Mouse (Mus musculus): ENCODE results near the gene Capn3. TPM values are rescaled to one million over a fixed set of nuclear protein-coding genes. Genes with fewer than 3 reads are reported as not detected.

Capn3 gene
- polyA plus RNA-seq, 1 experiment = 2.6 TPM

DNA sequence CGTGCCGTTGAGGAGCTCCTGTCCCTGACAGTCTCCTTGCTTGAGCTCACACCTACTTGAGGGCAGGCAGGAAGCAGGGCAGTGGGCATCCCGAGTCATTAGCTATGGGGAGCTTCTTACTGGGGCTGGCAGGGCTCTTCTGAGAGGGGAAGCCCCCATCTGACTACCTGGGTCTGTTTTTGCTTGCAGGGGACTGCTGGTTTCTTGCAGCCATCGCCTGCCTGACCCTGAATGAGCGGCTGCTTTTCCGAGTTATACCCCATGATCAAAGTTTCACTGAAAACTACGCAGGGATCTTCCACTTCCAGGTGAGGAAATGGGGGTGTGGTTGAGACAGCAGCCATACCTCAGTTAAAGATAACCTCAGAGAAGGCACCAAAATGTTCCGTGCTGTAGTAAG is 26.1 kb downstream of the Capn3 start:
- no peak for DNase-seq (ENCODE audit: low spot score)

DNA sequence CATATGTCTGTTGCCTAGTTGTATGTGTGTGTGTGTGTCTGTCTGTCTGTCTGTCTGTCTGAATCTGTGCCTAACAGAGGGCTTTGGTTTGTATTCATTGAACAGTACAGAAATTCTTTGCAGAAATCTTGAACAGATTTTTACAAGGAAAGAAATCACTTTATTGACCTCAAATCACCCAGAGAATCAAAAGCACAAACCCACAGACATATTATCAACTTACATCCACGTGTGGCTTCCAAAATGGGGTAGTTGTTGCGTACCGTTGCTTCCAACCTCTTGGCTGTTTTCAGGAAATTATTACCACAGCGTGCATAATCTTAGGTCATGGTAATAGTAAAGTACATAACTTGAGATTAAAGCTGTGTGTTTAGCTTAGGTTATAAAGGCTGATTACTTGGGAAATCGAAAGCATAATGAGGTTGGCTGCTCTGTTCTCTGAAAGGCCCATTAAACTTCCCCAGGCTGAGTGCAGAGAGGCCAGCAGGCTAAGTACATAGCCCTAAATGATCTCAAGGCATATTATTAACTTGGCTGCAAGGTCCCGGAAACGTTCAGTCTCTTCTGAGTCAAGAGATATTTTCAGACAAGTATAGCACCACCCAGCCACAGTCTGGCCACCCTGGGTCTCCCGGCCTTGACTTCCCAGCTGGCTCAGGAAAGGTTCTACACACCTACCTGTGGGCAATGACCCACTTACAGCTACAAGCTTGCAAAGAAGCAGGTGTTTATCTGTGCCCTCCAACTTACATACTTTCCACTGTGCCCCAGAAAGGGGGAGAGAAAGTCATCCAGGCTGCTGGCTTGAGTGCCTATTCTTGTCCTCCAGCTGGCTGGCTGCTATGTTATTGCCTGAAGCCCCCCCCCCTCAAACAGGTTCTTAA is 26.9 kb downstream of the Capn3 start:
- DNase-seq (ENCODE audit: low spot score) = no peak

DNA sequence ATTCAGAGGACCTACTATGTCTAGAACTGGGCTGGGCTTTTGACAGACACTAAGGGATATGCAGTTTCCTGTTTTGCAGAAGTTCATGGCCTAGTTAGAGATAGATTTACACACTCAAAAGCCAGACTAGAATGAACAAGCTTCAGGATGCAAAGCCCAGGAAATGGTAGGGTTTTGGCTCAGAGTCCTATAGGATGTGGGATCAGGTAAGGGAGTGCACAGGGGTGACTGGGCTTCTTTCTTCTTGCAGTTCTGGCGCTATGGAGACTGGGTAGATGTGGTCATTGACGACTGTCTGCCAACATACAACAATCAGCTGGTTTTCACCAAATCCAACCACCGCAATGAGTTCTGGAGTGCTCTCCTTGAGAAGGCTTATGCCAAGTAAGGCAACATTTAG is 28.4 kb downstream of the Capn3 start:
- no peak for DNase-seq (ENCODE audit: low spot score)

DNA sequence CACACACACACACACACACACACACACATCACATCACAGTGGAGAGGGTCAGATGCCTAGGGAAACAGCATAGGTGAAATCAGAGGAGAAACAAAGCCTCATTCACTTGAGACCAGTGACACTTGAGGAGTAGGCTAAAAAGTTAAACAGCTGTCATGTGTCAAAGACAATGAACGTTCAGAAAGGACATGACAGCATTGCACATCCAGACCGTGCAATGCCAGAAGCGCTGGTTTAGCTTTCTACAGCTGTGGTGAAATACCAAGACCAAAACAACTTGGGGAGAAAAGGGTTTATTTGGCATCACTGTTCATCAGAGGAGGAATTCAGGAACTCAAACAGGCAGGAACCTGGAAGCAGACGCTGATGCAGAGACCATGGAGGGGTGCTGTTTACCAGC is 37.4 kb downstream of the Capn3 start:
- DNase-seq (ENCODE audit: low spot score) = no peak

DNA sequence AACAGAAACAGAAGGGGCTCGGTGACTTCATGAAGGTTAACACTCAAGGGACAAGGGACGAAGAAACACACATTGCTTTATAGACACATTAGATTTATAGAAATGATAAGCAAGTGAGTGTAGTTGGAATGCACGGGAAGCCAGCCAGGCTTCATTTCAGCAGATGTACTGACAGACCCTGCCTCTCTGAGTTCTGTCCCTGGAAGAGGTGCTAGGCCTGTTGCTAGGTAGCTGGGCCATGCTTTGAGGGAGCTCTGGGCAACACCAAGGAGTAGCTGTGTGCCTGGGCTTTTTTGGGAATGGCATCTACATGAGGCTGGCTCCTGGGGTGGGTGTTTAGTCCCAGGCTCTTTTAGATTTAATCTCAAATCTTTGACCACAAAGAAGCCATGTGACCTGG is 40.7 kb downstream of the Capn3 start:
- DNase-seq (ENCODE audit: low spot score) = no peak

DNA sequence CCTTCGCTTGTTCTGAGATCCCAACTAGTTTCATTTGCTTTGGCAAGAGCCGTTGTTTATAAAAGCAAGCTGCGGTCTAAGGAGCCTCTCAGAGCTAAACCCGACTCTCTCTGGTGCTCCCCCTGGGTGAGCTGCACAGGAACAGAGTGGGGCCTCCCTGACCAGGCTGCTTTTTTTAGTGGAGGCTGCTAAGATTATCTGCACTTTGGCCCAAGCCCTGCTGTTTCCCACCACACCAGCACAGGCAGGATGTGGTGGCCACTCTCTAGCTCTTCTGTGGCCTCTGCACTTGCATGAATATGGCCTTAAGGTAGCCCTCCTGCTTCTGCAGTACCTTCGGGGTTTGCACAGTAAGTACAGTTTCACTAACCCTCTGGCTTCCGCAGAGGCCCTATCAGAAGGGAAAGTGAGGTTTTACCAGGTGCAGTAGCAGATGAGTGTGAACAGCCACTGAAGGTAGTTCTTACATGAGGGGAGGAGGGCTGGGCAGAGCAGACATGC is 44.2 kb downstream of the Capn3 start:
- no peak for DNase-seq (ENCODE audit: low spot score)

DNA sequence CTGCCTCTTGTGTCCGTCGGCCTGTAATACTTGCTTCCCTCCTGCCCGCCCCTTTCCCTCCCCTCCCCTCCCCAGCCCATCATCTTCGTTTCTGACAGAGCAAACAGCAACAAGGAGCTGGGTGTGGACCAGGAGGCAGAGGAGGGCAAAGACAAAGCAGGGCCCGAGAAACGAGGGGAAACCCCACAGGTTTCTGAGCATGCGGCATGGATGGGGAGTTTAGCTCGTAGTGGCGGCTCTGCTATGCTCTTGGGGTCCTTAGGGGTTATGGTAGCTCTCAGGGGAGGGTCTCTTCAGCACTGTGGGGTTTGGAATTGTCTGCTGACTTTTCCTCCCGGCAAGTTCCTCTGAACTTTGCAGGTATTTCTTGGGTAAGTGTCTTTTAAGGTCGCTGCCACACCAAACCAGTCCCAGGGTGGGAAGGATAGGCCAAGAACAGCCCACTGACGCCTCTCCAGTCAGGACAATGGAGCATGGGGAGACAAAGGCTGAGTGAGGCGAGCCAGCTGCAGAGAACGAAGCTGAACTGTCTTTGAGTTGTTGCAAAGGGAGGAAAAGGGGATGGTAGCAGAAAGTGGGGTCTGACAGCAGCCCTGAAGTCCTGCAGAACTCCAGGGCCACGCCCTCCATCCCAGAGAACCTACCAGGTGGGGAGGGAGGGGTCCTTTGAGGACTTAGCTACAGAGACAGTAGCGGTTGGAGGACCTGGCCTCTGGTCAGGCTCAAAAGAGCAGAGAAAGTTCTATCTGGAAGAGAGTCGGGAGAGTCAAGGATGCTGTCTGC is 45.5 kb downstream of the Capn3 start:
- no peak for DNase-seq (ENCODE audit: low spot score)

DNA sequence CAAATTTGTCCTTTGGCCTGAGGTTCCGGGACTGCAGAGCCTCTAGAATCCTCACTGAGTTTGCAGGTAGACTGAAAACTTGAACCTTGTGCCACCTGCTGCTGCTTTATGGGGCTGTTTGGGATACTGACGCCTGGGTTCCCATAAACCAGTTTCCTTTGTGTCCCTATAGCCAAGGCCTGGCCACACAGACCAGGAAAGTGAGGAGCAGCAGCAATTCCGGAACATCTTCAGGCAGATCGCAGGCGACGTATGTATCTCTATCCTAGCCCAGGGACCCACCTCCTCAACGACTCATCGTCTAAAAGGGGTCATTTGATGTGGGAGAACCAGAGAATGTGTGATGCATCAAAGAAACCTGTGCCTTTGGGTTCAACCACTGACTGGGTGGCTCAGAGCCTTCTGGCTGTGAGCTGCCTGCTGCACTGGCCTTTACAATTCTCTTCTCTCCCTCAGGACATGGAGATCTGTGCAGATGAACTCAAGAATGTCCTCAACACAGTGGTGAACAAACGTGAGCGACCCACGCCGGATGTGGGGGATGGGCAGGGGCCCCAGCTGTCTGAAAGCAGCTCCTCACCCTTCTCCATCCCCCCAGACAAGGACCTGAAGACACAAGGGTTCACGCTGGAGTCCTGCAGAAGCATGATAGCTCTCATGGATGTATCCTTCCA is 46.2 kb downstream of the Capn3 start:
- no peak for DNase-seq (ENCODE audit: low spot score)

DNA sequence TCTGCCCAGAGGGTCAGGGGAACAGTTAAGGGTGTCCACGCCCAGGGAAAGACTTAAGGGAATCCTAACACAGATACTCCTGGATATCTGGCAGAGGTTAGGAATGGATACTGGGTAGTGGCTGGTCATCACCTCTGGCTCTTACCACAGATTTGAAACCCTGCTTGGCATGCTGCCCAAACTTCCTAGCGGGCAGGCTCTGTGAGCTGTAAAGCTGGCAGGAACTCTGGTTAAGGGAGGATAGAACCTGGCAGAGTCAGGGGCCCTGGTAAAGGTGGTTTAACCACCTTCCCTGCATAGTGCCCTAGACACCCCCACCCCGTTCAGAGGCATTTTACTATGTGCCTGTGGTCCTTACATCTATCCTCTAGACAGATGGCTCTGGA is 46.8 kb downstream of the Capn3 start:
- DNase-seq (ENCODE audit: low spot score) = no peak

DNA sequence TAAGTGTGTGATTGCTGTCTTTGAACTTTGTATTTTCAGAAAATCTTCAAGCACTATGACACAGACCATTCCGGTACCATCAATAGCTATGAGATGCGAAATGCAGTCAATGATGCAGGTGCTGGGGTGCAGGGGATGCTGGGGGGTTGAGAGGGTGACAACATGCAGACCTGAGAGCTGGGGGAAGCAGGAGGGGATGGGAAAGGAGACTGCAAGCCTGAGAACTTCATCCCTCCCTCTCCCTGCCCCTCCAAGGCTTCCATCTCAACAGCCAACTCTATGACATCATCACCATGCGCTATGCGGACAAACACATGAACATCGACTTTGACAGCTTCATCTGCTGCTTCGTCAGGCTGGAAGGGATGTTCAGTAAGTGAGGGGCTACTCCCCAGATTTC is 47.3 kb downstream of the Capn3 start:
- no peak for DNase-seq (ENCODE audit: low spot score)

DNA sequence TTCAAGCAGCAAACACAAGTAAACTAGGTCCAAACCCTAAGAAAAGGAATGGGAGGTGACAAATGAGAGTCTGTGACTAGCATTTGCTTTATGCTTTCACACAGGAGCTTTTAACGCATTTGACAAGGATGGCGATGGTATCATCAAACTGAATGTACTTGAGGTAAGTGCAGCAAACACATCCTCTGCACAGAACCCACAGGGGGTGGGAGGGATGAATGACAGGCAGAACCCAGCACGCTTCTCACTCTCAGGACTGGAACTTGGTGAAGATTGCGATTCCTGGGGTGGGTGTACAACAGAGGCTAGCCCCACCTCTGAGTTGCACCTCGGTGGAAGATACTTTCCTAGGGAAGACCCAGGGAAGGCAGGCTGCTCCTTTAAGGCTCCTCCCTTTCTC is 48.2 kb downstream of the Capn3 start:
- no peak for DNase-seq (ENCODE audit: low spot score)

DNA sequence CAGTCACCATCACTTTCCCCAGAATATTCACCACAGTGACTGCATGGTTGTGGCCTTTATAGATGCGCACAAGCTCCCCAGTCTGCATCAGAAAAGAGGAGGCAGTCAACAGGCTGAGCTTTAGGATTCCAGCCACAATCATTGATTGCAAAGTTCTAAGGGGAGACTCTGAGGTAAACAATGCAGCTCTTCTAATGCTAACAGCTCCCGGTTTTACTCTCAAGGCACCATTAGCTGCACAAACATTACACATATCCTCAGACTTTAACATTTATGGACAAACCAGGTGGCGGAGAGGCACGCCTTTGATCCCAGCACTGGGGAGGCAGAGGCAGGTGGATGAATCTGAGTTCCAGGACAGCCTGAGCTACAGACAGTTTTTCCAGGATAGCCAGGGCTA is 58.4 kb downstream of the Capn3 start:
- DNase-seq (ENCODE audit: low spot score) = no peak

DNA sequence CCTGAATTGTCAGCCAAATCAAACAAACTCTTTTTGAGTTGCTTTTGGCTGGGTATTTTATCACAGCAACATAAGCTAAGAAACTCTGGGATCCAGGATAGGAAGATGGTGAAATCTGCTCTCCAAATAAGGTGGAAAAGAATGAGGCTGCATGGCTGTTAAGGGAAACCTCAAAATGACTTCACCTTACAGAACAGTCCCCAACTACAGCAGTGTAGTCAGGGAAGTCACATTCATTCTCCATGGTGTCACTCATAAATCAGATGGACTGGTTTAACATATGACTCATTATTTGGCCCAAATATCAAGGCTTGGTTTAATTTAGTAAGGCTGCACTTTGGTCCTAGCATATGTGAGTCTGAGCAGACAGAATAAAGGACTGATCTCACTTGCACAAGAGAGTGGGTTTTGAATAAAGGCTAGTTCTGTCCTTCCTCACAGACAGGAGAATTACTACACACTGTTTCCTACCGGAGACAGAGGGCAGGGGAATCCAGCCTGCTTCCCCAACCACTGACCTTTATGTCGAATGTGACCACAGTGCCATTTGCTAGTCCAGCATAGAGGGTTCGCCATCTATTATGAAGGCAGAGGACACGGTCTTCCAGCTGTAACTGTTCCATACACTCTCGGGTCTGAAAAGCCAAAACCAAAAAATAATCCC is 62.9 kb downstream of the Capn3 start:
- no peak for DNase-seq (ENCODE audit: low spot score)

DNA sequence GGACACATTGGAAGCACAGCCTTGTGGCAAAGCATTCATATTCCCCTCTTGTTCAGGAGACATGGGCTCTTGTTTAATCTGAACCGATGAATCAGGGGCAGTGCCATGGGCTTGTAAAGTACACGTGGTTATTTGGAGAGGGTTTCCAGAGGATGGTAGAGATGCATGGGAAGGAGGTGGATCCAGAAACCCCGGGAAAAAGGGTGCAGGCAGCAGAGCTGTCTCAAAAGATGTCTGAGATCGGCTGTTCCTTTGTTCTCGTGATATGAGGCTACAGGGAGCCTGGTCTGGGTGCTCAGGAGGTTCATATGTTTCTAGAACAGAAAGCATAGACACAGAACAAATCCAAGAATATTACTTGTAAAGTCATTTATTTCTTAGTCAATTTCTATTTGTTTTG is 71.0 kb downstream of the Capn3 start:
- no peak for DNase-seq (ENCODE audit: low spot score)

DNA sequence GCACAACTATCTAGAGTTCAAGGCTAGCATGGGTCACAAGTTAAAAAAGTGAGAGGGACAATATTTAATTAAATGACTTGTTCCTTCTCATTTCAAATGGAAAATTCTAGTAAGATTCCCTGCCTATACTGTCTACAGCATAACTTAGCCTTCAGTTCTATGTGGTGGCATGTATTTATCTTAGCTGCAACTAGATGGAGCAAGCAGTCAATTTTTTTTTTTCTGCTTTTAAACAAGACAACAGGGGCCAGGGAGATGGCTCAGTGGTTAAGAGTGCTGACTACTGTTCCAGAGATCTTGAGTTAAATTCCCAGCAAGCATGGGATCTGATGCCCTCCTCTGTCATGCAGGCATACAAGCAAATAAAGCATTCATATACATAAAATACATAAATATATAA is 73.7 kb downstream of the Capn3 start:
- no peak for DNase-seq (ENCODE audit: low spot score)

DNA sequence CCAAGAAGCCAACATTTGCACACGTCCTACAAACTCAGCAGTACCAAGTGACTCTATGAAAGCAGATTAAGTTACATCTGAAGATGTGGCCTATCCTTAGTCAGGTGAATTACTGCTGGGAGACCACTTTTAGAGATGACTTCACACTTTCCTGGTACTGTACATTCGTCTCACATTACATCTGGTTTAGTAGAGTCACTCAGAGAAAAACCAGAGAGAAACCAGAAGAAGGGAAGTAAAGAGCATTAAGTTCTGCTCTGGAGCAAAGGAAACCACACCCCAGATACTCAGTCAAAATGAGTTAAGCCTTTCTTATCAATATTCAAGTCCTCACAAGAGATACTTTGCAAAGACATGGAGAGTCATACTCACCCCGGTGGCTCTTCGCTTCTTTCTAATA is 75.4 kb downstream of the Capn3 start:
- DNase-seq (ENCODE audit: low spot score) = no peak

DNA sequence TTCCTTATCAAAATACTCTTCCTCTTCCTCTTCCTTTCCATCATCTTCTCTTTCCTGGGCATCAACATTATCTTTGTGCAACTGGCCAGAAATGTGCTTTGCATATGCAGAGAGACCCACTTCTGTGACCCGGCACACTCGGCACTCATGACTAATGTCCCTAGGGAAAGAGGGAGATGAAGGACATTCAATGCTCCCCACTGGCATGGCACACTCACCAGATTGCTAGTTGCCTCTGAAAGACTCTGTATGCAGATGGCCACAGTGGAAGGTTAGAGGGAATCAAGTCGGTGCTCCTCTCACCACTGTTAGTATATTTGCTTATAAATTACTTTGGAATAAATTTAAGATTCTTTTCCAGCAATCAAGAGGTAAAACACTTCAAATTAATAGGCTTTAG is 83.5 kb downstream of the Capn3 start:
- DNase-seq (ENCODE audit: low spot score) = no peak

DNA sequence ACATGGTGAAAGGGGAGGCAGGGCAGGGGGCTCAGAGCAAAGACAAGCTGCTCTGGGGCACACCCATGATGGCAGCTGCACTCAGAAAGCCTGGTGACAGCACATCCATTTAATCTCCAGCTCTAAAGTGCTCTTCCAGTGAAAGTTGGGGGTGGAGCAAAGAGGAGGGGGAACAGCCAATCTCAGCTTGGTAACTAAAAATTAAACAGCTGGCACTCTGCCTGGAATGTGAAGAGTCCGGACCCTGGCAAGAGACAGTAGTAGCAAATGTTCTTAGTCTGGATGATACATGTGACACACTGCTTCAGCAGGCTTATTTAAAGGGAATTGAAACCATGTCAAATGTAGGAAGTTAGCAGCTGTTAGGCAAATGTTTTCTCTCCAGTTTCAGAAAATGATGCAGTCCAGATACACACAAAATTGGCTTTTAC is 84.0 kb downstream of the Capn3 start:
- no peak for DNase-seq (ENCODE audit: low spot score)

DNA sequence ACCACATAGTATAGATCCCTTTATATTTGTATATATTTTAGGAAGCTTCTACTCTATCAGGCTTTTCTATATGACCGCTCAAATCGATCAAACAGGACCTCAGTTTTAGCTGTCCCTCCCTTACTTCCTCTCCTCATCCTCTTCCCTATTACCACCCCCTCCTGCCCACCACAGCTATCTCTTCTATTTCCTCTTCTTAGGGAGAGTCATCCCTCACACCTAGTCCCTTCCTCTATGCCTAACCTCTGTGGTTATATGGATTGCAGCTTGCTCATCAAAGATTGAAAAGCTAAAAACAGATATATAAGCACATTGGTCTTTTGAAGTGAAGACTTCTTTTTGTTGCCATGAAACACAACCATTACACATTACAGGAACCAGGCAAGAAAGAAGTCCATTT is 88.9 kb downstream of the Capn3 start:
- DNase-seq (ENCODE audit: low spot score) = no peak

Measured in urinary bladder, adult 2 months (tissue).